Mouse (Mus musculus) urinary bladder, adult 2 months (tissue): ENCODE results near the gene Ahdc1. TPM values are rescaled to one million over a fixed set of nuclear protein-coding genes. Genes with fewer than 3 reads are reported as not detected.
A peak's percentile ranks its signal among the peaks of the same experiment; 100 is the strongest.
"Not testable (repeated sequence)": the region's sequence is repeated elsewhere in the genome, so short reads cannot be mapped to it uniquely, and the experiment has no call there.

Source experiments
- DNase-seq: peaks from one replicate; pipeline ENCODE4 v3.0.0; 2022; ENCODE audit warnings: low spot score
- polyA plus RNA-seq: library from polyadenylated mRNA; depleted of rRNA; stranded (reverse); fragments of >200 nt; gene quantifications from 2 replicates; pipeline ENCODE4 v1.2.3, GENCODE M21; 2012

Gene Ahdc1
- polyA plus RNA-seq, 1 experiment = 5.3 TPM

DNA sequence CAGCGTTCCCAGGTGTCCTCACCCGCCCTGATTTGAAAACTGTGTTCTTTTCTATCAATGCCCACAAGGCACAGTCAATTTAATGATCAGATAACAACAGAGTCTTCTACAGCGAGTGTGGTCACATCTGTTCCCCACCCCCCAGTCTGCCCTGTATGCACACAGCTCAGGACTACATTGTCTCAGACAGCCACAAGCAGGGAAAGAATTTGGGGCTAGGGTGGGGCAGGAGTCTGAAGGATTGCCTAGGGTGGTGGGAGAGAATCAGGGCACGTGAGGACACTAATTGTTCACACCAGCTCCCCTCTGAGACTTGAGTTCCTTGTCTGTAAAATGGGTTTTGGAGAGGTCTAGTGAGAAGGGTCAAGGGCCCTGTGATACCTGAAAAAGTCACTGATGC, 17.5 kb upstream of the Ahdc1 start:
- DNase-seq = no peak

DNA sequence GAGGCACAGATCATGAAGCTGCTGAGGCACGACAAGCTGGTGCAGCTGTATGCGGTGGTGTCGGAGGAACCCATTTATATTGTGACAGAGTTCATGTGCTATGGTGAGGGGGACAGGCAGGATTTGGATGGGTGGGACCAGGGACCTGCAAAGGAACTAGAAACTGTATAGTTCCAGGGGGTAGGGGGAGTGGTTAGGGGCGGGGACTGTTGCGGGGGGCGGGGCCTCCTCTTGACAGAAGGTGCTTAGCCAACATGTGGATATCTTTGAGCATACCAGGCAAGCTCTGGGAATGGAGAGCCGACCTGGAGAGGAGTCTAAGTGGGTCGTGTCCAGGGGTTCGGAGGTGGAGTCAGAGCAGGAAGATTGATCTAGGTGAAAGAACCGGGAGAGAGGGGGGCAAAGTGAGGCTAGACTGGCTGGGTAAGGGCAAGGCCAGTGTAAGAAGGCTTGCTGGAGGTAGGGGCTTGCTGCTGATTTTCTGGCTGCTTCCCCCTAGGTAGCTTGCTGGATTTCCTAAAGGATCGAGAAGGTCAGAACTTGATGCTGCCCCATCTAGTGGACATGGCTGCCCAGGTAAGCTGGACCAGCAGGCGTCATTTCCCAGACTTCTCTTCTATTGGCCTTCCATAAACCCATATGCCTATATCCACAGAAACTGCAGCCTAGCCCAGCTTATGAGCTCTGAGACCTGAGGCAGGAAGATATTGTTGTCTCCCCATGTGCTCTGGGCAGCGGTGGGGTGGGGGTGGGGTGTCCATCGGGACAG, 13.4 kb upstream of the Ahdc1 start:
- no peak for DNase-seq

DNA sequence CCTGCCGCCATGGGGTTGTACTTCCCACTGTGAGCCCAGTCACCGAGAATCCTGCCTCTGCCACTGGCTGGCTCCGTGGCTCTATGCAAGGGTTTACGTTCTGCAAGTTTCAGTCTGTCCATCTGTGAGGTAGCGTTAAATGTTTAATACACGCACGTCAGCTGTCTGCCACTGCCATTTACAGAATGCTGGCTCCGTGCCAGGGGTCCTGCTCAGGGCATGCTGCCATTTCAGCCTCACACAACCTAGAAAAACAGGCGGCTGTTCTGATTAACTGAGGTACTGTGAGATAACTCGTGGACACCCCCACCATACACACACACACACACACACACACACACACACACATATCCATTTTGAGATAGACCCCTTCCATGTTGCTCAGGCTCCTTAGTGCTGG, 8.2 kb upstream of the Ahdc1 start:
- DNase-seq = no peak

DNA sequence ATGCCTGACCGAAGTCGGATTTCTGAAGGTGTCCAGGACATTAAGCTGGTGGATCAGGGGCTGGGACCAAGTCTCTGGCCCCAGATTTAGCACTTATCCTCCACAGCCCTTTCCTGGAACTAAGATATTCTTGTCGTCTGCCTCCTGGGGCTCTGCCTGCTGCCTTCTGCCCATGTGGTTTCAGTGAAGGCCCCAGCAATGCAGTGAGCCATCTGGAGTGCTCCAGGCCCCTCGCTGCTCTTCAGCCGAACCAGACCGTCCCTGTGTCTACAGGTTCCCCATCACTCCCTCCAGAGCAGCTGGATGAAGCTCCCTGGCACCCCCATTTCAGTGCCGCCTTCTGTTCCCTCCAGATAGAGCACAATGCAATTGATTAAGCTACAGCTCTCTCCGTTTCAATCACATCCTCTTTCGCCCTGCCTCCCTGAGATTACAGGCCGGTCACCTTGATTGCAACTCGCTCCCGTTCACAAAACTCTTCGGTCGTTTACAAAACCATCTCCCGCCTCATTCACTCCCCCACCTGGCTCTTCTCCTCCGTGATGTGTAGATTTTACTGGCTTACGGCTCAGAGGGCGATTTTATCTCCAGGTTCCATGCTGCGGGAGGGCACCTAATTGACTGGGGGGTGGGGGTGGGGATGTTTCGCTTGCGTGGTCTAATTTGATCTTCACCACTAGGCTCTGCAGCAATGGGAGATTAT, 7.6 kb upstream of the Ahdc1 start:
- DNase-seq = no peak

DNA sequence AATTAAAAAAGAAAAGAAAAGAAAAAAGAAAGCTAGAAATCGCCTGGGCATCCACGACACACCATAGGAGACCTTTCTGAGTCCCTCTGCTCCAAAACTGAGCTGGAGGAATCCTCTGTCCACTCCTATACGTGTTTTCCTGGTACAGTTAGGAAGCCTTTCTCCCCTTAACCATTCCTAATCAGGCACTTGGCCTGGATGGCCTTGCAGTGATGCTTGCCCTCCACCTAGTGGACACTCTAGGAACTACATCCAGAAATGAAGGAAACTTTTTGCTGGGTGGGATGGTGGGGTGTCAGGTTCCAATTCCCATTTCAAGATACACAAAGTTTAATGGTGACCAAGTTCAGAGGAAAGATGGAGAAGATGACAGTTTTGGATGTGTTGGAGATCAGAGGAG, 5.8 kb upstream of the Ahdc1 start:
- DNase-seq = no peak

DNA sequence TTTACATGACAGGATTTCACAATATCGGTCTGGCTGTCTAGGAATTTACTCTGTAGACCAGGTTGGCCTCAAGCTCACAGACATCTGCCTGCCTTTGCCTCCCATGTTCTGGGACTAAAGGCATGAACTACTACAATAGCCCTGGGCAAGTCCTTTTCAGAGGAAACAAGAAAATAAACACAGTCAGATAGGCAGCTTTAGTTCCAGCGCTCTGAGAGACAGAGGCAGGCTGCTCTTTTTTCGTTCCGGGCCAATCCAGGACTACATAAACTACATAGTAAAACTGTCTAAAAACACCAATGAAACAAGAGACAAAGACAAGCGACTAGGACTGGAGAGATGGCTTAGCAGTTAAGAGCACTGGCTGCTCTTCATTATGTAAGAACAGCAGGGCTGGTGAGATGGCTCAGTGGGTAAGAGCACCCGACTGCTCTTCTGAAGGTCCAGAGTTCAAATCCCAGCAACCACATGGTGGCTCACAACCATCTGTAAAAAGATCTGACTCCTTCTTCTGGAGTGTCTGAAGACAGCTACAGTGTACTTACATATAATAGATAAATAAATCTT, 5.1 kb upstream of the Ahdc1 start:
- DNase-seq = not testable (repeated sequence)

DNA sequence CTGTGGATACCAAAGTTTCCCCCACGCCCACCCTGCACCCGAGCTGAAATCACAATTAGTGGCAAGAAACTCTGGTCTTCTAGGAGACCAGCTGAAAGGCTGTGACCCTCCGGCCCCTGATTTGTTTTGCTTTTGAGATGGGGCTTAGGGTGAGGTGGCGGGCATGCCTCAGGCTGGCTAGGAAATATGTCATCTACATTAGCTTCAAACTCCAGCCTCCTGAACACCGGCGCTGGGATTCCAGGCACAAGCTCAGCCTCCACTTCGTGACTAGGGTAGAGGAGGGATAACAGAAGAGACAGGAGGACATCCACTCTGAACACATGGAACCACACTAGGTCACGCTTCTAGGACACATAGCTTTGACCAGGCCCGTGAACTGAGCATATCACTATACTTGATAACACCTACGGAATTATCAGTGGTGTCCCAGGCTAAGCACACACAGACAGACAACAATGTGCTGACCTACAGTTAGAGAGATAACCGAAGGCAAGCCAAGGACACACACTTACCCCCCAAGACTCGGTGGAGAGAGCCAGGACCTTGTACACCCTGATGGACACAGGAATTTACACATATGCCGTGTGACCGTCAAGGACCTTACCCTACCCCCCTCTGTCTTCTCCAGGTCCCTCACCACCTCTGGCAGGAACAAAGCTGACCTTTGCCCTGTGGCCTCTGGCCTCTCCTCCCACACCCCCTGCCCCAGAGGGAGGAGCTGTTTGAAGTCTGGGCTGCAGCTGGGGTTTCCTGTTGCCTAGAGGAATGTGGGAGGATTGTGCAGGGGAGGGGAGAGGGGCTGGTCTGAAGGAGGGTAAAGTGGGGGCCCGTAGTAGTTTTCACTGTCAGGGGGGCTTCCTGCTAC, 3.3 kb upstream of the Ahdc1 start:
- no peak for DNase-seq

DNA sequence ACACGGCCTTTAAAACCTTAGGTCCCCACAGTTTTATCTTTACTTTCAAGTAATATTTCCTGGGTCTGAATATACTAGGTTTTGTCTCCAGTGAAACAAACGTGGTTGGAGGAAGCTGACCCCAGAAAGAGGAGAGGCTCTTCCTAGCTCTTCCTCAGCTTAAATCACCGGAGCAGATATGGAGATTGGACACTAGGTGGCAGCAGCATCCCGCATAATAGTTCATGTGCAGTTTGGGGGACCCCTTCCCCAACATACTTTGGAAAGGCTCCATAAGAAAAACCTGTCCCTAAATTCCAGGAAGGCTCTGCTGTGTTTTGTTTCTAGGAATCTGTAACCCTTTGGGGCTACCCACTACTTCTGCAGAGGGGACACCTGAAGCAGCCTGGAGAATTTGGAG, 1.9 kb upstream of the Ahdc1 start:
- DNase-seq = peak; percentile 26

DNA sequence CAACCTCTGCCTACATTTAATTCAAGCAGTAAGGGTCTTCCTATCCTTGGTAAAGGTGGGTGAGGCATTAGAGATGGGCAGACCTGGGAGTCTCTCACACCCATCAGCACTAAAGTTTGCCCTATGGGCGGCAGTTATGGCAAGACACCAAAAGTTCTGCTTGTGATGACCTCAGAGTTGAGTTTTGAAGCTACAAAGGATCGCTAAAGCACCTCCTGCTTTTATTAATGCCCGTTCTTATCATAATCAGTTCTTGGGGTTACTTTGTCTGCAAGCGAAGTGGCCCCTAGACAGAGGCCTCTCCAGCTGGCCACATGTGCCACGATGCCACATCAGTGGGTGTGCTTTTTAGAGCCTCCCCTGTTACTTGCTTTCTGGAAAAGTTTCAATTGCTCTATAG, 1.4 kb upstream of the Ahdc1 start:
- DNase-seq = no peak

DNA sequence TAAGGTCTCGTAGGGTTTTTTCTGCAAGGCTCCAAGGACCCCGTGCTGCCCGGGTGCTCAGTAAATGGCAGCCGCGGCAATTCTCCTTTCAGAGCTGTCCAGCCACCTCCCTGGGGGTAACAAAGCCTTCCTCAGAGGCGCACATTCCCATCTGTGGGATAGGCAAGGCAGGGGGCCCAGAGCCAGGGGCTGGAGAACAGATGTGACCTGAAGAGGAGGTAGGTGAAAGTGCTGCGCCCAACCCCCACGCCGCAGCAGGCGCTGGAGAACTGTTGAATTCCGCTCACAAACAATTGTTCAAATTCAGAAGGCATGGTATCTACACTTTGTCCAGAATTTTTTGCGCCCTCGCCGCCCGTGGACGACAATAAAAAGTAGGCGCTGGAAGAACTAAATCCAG, 449 bp upstream of the Ahdc1 start:
- peak; percentile 26 for DNase-seq

DNA sequence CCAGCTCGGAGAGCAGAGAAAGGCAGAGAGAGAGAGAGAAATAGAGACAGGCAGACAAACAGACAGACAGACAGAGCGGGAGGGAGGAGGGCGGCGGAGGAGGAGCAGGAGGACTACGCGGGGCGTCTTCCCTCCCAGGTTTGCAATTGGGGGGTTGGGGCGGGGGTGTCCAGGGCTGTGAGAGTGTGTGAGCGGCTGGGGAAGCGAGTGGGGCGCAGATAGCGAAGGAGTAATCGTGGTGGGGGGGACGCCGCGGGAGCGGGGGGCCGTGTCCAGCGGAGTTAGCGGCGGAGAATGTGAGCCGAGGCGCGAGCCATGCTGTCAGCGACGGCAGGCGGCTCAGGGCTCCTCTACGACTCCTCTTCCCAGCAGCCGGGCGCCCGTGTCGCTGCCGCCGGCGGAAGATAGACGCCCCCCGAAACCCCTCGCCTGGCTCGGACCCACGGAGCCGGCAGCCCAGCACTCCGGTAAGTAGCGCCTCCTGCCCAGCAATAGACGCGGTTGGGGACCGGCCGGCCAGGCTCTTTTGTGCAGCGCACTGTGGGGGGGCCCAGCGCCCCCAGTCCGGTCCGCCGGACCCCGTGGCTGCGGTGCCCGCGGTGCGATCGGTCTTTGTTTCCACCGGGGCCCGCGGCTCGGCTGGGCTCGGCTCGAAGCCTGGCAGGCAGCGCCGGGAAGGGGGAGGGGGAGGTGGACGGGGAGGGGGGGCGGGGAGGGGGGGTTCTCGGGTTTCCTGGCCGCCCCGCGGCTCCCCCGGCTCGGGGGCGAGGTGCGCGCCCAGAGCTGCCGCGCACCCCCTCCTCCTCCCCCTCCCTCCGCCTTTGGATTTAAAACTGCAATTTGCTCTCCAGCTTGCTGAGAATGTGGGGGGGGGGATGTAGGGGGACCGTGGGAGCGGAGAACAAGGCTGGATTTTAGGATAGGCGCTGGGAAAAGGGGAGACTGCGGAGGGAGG, 1.0 kb downstream of the Ahdc1 start:
- peak; percentile 60 for DNase-seq

DNA sequence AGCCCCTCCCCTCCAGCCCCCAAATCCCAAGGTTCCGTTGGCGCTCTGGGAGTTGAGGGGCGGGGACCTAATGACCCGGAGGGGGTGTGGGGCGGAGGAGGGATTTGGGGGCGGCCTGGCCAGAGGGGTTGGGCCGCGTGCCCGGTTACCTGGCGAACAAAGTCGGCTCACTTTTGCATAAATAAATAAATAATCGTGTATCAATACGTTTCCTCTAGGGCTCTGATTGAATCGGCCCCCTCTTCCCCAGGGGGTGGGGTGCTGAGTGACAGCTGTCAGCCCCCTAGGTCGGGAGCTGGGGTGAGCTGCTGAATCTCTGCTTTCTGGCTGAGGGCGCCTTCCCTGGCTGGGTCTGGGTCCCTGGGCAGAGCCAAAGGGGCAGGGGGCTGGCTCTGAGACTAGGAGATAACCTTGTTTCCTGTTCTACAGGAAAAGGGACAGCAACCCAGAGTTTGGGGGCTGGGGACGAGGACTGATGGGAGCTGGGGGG, 1.8 kb downstream of the Ahdc1 start:
- DNase-seq = peak; percentile 34

DNA sequence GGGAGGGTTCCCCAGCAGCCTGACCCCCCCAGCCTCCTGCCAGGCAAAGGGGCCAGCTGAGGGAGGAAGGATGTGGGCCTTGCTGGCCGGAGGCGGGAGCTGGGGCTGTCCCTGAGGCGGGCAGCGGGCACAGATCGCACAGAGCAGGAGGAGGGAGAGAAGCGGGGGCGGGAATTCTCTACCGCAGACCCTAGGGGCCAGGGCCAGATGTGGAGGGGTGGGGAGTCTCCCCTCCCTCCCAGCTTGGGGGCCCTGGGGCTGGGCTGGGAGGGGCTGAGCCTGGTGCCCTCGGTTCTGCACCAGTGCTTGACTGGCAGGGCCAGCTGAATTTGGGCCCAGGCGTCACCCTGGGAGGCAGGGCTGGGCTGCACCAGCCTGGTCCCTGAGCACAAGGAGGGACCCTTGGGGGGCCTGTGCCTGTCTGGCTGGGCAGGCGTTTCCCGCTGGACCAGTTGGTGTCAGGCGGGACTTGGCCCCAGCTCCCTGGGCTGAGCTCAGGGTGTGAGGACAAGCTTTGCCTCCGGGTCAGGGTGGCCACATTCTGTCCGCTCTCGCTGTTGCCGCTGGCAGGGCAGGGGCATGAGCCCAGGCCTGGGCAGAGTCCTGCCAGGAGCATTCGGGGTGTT, 2.3 kb downstream of the Ahdc1 start:
- peak; percentile 48 for DNase-seq

DNA sequence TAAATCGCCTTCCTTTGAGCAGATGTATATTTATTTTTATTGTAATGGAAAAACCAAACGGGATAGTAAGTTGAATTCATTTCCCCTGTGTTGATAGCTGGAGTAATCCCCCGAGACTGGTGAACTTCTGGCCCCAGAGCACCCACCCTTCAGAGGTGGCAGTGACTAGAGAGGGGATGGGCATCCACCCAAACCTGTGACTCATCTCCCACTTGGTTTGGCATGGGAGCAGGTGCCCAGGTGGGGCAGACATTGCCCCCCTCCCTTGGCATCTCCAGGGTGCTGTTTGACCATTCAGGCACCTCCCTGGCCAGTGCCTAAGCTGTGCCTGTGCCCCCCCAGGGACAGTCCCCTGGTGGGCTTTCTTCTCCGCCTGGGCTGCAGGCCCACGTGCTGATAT, 3.0 kb downstream of the Ahdc1 start:
- DNase-seq = peak; percentile 28

DNA sequence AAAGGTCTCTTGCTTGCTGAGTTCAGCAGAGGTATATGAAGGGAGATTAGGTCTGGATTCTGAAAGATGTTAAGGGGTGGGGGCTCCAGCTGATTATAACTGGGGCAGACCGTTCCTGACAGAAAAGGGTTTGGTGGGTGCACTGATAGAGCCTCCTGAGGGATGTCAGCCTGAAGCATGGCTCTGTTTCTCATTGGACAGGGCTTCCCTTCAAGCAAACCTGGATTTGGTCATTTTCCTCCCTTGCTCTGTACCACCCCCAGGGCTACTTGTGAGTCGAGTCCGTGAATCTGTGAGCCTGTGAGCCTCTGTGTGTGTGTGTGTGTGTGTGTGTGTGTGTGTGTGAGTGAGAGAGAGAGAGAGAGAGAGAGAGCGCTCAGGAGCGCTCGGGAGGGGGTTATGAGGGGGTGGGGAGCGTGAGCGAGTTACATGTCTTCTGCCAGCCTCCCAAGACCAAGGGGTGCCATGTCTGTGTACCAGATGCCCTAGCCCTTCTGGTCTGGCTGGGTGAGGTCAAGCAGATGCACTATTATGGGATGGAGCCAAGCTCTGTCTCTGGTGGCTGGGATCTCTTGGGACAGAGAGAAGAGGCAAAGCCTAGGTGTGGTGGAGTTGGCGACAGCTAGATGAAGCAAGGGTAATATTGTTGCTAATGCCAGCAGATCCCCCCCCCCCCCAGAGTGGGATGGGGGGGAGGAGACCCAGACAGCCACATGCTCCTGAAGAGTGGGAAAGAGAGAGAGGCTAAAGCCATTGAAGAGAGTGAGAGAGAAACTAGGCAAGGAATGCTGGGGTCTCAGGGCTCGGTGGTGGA, 4.0 kb downstream of the Ahdc1 start:
- no peak for DNase-seq

DNA sequence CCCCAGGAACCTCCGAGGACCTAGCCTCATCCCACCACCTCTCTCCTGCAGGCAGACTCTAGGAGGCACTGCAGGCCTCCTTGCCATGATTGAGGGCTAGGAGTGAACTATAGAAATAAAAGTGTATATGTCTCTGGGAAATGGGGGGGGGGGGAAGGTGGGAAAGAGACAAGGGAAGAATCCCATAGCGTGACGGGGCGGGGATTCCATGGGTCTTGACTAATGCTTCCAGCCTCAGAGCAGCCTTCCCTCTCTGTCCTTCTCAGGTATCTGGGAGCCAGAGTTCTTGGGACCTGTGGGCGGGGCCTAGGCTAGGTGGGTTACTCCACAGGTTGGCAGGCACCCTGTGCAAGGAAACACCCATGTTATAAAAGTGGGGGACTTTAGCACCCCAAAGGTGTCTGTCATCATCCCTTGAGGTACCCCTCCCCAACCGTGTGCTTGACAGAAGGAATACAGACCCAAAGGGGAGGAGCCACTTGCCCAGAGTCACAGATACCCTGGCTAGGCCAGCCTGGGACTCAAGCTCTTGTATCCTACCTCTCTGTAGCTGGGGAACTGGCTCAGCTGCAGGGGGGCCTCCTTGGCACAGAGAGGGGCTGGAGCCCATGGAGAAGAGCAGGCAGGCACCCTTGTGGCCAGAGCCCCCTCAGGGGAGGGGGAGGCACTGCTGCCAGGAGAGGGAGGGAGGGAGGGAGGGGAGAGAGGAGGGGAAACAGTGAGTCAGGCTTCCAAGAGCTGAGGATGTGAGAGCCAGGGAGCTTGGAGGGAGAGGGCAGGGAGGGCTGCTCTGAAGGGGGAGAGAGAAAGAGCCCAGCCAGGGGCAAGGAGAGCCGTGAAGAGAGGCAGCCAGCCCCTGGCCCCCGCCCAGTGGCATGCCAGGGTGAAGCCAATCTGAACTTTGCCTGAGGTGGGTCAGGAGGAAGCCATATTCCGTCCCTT, 4.9 kb downstream of the Ahdc1 start:
- peak; percentile 26 for DNase-seq

DNA sequence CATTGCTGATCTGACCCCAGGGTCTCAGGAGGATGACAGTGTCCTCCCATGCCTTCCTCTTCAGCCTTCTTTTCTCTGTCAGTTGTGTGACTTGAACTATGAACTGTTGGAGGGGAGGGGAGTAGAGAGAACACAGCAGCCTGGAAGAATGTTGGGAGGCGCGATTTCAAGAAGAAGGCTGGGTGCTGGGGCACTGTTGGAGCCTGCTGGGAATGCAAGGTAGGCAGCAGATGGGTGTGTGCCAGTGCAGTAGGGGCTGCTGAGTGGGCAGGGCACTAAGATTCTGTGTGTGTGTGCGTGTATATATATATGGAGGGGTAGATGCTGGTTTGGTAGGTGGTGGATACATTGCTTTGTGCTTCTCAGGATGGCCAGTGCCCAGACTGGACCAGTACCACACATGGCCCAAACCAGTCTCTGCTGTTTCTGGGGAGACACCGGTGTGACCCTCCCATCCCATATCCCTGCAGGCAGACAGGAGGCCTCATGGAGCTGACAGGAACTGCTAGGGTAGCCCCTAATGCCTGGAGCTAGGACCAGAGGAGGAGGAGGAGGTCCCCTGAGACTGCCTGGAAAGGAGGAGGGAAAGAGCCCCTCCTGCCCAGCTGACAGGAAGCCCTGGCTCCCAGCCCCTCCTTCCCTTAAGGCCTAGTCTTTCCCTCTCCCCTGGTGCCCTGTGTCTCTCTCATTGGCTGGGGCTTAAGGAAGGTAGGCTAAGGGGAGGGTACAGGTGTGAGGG, 5.8 kb downstream of the Ahdc1 start:
- DNase-seq = no peak
